Mouse (Mus musculus) B cell, adult 2 months (primary cell): Measurements from ENCODE around the gene Nedd9.
A peak's percentile ranks its signal among the peaks of the same experiment; 100 is the strongest.

Source experiments
- DNase-seq, 2 experiments: peaks; one replicate each; pipeline ENCODE4 v3.0.0; 2022

Gene Nedd9

GRCm38 (mm10) chr13:41408374-41408952 is 78.7 kb downstream of the Nedd9 start:
- no peak for DNase-seq

- no peak for DNase-seq
Measured at GRCm38 (mm10) chr13:41405009-41405408, 82.2 kb downstream of the Nedd9 start.

- no peak for DNase-seq
Measured at GRCm38 (mm10) chr13:41403838-41404237, 83.3 kb downstream of the Nedd9 start.

- peak; percentile 49 to 52 for DNase-seq
Measured at GRCm38 (mm10) chr13:41402441-41403003, 84.6 kb downstream of the Nedd9 start.

GRCm38 (mm10) chr13:41401775-41402174 is 85.4 kb downstream of the Nedd9 start:
- no peak for DNase-seq

GRCm38 (mm10) chr13:41400289-41400688 is 86.9 kb downstream of the Nedd9 start:
- no peak for DNase-seq

- DNase-seq = no peak
Measured at GRCm38 (mm10) chr13:41392191-41392590, 95.0 kb downstream of the Nedd9 start.

- DNase-seq = no peak
Measured at GRCm38 (mm10) chr13:41390698-41391097, 96.5 kb downstream of the Nedd9 start.

- DNase-seq = no peak
Measured at GRCm38 (mm10) chr13:41386581-41386980, 100.6 kb downstream of the Nedd9 start.

GRCm38 (mm10) chr13:41384896-41385295 is 102.3 kb downstream of the Nedd9 start:
- no peak for DNase-seq

- DNase-seq = no peak
Measured at GRCm38 (mm10) chr13:41382635-41383034, 104.5 kb downstream of the Nedd9 start.

GRCm38 (mm10) chr13:41381806-41382546 is 105.2 kb downstream of the Nedd9 start:
- DNase-seq = peak; percentile 37 to 47

- DNase-seq = peak; percentile 21 to 37
Measured at GRCm38 (mm10) chr13:41381041-41381805, 105.9 kb downstream of the Nedd9 start.

GRCm38 (mm10) chr13:41379951-41380465 is 107.2 kb downstream of the Nedd9 start:
- DNase-seq = no peak

- no peak for DNase-seq
Measured at GRCm38 (mm10) chr13:41378462-41378861, 108.7 kb downstream of the Nedd9 start.

GRCm38 (mm10) chr13:41377856-41378255 is 109.3 kb downstream of the Nedd9 start:
- DNase-seq = no peak

- DNase-seq = no peak
Measured at GRCm38 (mm10) chr13:41377011-41377431, 110.1 kb downstream of the Nedd9 start.

GRCm38 (mm10) chr13:41376111-41376510 is 111.1 kb downstream of the Nedd9 start:
- no peak for DNase-seq

- DNase-seq = no peak
Measured at GRCm38 (mm10) chr13:41375696-41376095, 111.5 kb downstream of the Nedd9 start.

- DNase-seq = no peak
Measured at GRCm38 (mm10) chr13:41374886-41375285, 112.3 kb downstream of the Nedd9 start.

GRCm38 (mm10) chr13:41372555-41373460 is 114.4 kb downstream of the Nedd9 start:
- DNase-seq = peak; percentile 68 to 69

GRCm38 (mm10) chr13:41371547-41371946 is 115.6 kb downstream of the Nedd9 start:
- DNase-seq = no peak
